Mouse (Mus musculus): ENCODE measurements around the gene Zfp408. TPM values are rescaled to one million over a fixed set of nuclear protein-coding genes. Genes with fewer than 3 reads are reported as not detected.
"Not testable (repeated sequence)": the region's sequence is repeated elsewhere in the genome, so short reads cannot be mapped to it uniquely, and the experiment has no call there.

Zfp408 gene
- polyA plus RNA-seq, 1 experiment from 2014 or later, result 1.8 TPM

GRCm38 (mm10) chr2:91630384-91630783 lies 19.2 kb downstream of the Zfp408 start:
- Histone ChIP-seq H3K9ac (replicated peaks) (no peak overlapping the region), H3K4me2 (ENCODE audit: low read depth, low read length) (no peak overlapping the region), H3K4me1 (ENCODE audit: insufficient read depth) (peaks cover 20% of the 10 kb centered on the region), H3K9me3 (ENCODE audit: low read length) (no peaks in the 10 kb centered on the region), H3K4me3 (ENCODE audit: low read depth, low read length) (no peak overlapping the region), H3K27me3 (ENCODE audit: insufficient read depth, low read length) (no peaks in the 10 kb centered on the region), H3K27ac (ENCODE audit: low read depth) (no peak overlapping the region), H3K36me3 (replicated peaks; ENCODE audit: insufficient read depth, low read length) (peaks cover 12% of the 10 kb centered on the region; the same call in 1 of the 2 replicates)
- ATAC-seq, result no peak
- 88% methylated on average over 12 of the region's 12 CpGs for WGBS (ENCODE audit: insufficient replicate concordance)
- TF ChIP-seq EP300 (IDR thresholded peaks at IDR 0.05; ENCODE audit: low read depth) (no peak), CTCF (IDR thresholded peaks at IDR 0.05; ENCODE audit: low read depth) (no peak)
- DNase-seq, result no peak

GRCm38 (mm10) chr2:91629682-91630081 lies 19.9 kb downstream of the Zfp408 start:
- peaks cover 13% of the 10 kb centered on the region for H3K4me1 ChIP-seq (ENCODE audit: insufficient read depth)
- H3K9ac ChIP-seq (replicated peaks), result no peak overlapping the region
- H3K36me3 ChIP-seq (replicated peaks; ENCODE audit: insufficient read depth, low read length), result peaks cover 14% of the 10 kb centered on the region
- no peaks in the 10 kb centered on the region for H3K27me3 ChIP-seq (ENCODE audit: insufficient read depth, low read length)
- H3K4me3 ChIP-seq (ENCODE audit: low read depth, low read length), result no peak overlapping the region
- TF ChIP-seq CTCF (IDR thresholded peaks at IDR 0.05; ENCODE audit: low read depth) (peak; percentile 29), EP300 (IDR thresholded peaks at IDR 0.05; ENCODE audit: low read depth) (no peak)
- H3K4me2 ChIP-seq (ENCODE audit: low read depth, low read length), result no peak overlapping the region
- DNase-seq (no peak), ATAC-seq (no peak)
- H3K27ac ChIP-seq (ENCODE audit: low read depth), result no peak overlapping the region
- 76% methylated on average over 18 of the region's 18 CpGs for WGBS (ENCODE audit: insufficient replicate concordance)
- no peaks in the 10 kb centered on the region for H3K9me3 ChIP-seq (ENCODE audit: low read length)

GRCm38 (mm10) chr2:91628171-91628570 lies 21.4 kb downstream of the Zfp408 start:
- Histone ChIP-seq H3K36me3 (replicated peaks; ENCODE audit: insufficient read depth, low read length) (peaks cover 24% of the 10 kb centered on the region), H3K4me2 (ENCODE audit: low read depth, low read length) (no peak overlapping the region), H3K27me3 (ENCODE audit: insufficient read depth, low read length) (no peaks in the 10 kb centered on the region), H3K9me3 (ENCODE audit: low read length) (no peaks in the 10 kb centered on the region), H3K4me3 (ENCODE audit: low read depth, low read length) (no peak overlapping the region), H3K9ac (replicated peaks) (no peak overlapping the region), H3K27ac (ENCODE audit: low read depth) (no peak overlapping the region), H3K4me1 (ENCODE audit: insufficient read depth) (peaks cover 13% of the 10 kb centered on the region)
- TF ChIP-seq CTCF (IDR thresholded peaks at IDR 0.05; ENCODE audit: low read depth) (no peak), EP300 (IDR thresholded peaks at IDR 0.05; ENCODE audit: low read depth) (no peak)
- DNase-seq (no peak), ATAC-seq (no peak)
- WGBS (ENCODE audit: insufficient replicate concordance), result 79% methylated on average over 8 of the region's 8 CpGs

GRCm38 (mm10) chr2:91627486-91627885 lies 22.1 kb downstream of the Zfp408 start:
- Histone ChIP-seq H3K36me3 (replicated peaks; ENCODE audit: insufficient read depth, low read length) (peaks cover 24% of the 10 kb centered on the region), H3K27me3 (ENCODE audit: insufficient read depth, low read length) (no peaks in the 10 kb centered on the region), H3K27ac (ENCODE audit: low read depth) (no peak overlapping the region), H3K4me2 (ENCODE audit: low read depth, low read length) (no peak overlapping the region), H3K4me1 (ENCODE audit: insufficient read depth) (peaks cover 11% of the 10 kb centered on the region), H3K9ac (replicated peaks) (no peak overlapping the region), H3K4me3 (ENCODE audit: low read depth, low read length) (no peak overlapping the region), H3K9me3 (ENCODE audit: low read length) (no peaks in the 10 kb centered on the region)
- no peak for TF ChIP-seq CTCF (IDR thresholded peaks at IDR 0.05; ENCODE audit: low read depth)
- no peak for TF ChIP-seq EP300 (IDR thresholded peaks at IDR 0.05; ENCODE audit: low read depth)
- DNase-seq (no peak), ATAC-seq (no peak)
- 70% methylated on average over 5 of the region's 5 CpGs for WGBS (ENCODE audit: insufficient replicate concordance)

- H3K4me2 ChIP-seq (ENCODE audit: low read depth, low read length); H3K27me3 ChIP-seq (ENCODE audit: insufficient read depth, low read length); H3K9me3 ChIP-seq (ENCODE audit: low read length); ATAC-seq; H3K4me3 ChIP-seq (ENCODE audit: low read depth, low read length); DNase-seq; H3K27ac ChIP-seq (ENCODE audit: low read depth); H3K9ac ChIP-seq (replicated peaks); H3K4me1 ChIP-seq (ENCODE audit: insufficient read depth): not testable (repeated sequence)
- H3K36me3 ChIP-seq (replicated peaks; ENCODE audit: insufficient read depth, low read length), result peaks cover 55% of the 10 kb centered on the region
- WGBS (ENCODE audit: insufficient replicate concordance), result 95% methylated on average over 7 of the region's 7 CpGs
Observed at GRCm38 (mm10) chr2:91623366-91623765, 26.2 kb downstream of the Zfp408 start.

GRCm38 (mm10) chr2:91622356-91622755 lies 27.2 kb downstream of the Zfp408 start:
- Histone ChIP-seq H3K4me1 (ENCODE audit: insufficient read depth) (no peaks in the 10 kb centered on the region), H3K4me2 (ENCODE audit: low read depth, low read length) (no peak overlapping the region), H3K27ac (ENCODE audit: low read depth) (no peak overlapping the region), H3K27me3 (ENCODE audit: insufficient read depth, low read length) (no peaks in the 10 kb centered on the region), H3K4me3 (ENCODE audit: low read depth, low read length) (no peak overlapping the region), H3K36me3 (replicated peaks; ENCODE audit: insufficient read depth, low read length) (peaks cover 63% of the 10 kb centered on the region), H3K9ac (replicated peaks) (no peak overlapping the region), H3K9me3 (ENCODE audit: low read length) (no peaks in the 10 kb centered on the region)
- no peak for TF ChIP-seq EP300 (IDR thresholded peaks at IDR 0.05; ENCODE audit: low read depth)
- TF ChIP-seq CTCF (IDR thresholded peaks at IDR 0.05; ENCODE audit: low read depth), result no peak
- ATAC-seq, result no peak
- WGBS (ENCODE audit: insufficient replicate concordance), result 94% methylated on average over 5 of the region's 5 CpGs
- DNase-seq, result no peak

- not testable (repeated sequence) for H3K4me1 ChIP-seq (ENCODE audit: insufficient read depth); H3K4me3 ChIP-seq (ENCODE audit: low read depth, low read length); H3K4me2 ChIP-seq (ENCODE audit: low read depth, low read length); H3K9ac ChIP-seq (replicated peaks); H3K9me3 ChIP-seq (ENCODE audit: low read length); ATAC-seq; H3K27me3 ChIP-seq (ENCODE audit: insufficient read depth, low read length); H3K27ac ChIP-seq (ENCODE audit: low read depth); DNase-seq
- TF ChIP-seq CTCF (IDR thresholded peaks at IDR 0.05; ENCODE audit: low read depth), result peak; percentile 19; the same call in 1 of the 2 replicates
- H3K36me3 ChIP-seq (replicated peaks; ENCODE audit: insufficient read depth, low read length), result peaks cover 30% of the 10 kb centered on the region
Observed at GRCm38 (mm10) chr2:91609370-91609769, 40.2 kb downstream of the Zfp408 start.
